Mouse (Mus musculus) E14TG2a.4 (cell line): ENCODE measurements around the gene Scrn3.

ENCODE experiments used
- H3K27me3 ChIP-seq: 2 replicates; pipeline ENCODE4 v1.6.1; 2014; ENCODE audit warnings: low read length, control low read depth; ENCODE audit not compliant: insufficient read depth
- H3K36me3 ChIP-seq: 2 replicates; pipeline ENCODE4 v1.6.1; 2014; ENCODE audit warnings: low read length, control low read depth; ENCODE audit not compliant: insufficient read depth
- H3K4me1 ChIP-seq: replicated peaks from 2 replicates; pipeline ENCODE4 v1.6.1; 2014; ENCODE audit warnings: low read depth, low read length, control low read depth
- H3K4me3 ChIP-seq: replicated peaks from 2 replicates; pipeline ENCODE4 v1.5.1; 2014; ENCODE audit warnings: mild to moderate bottlenecking, low read length
- H3K9me3 ChIP-seq: 2 replicates; pipeline ENCODE4 v1.6.1; 2014; ENCODE audit warnings: low read length, control low read depth
- CTCF ChIP-seq: conservative IDR thresholded peaks from 2 replicates; pipeline ENCODE4 v1.5.1; 2014; ENCODE audit warnings: low read length
- NANOG ChIP-seq: IDR thresholded peaks from 2 replicates; pipeline ENCODE4 v1.6.1; 2014; ENCODE audit warnings: borderline replicate concordance, low read length, mixed read lengths
- POU5F1 ChIP-seq: IDR thresholded peaks from 2 replicates; pipeline ENCODE4 v1.6.1; 2014; ENCODE audit warnings: low read length, borderline replicate concordance

The Scrn3 gene

GRCm38 (mm10) chr2:73319218-73319617 lies 6.8 kb downstream of the Scrn3 start:
- Histone ChIP-seq H3K27me3 (no peaks in the 10 kb centered on the region), H3K4me3 (no peak overlapping the region)
- TF ChIP-seq CTCF: no peak
- no peak for TF ChIP-seq POU5F1
- no peak for TF ChIP-seq NANOG

GRCm38 (mm10) chr2:73322991-73323390 lies 10.6 kb downstream of the Scrn3 start:
- Histone ChIP-seq H3K36me3 (peaks cover 13% of the 10 kb centered on the region), H3K4me1 (peaks cover 15% of the 10 kb centered on the region), H3K9me3 (no peaks in the 10 kb centered on the region), H3K4me3 (no peak overlapping the region), H3K27me3 (no peaks in the 10 kb centered on the region)
- TF ChIP-seq CTCF: no peak
- no peak for TF ChIP-seq POU5F1
- no peak for TF ChIP-seq NANOG

More at GRCm38 (mm10) chr2:73319218-73319617, 6.8 kb downstream of the Scrn3 start:
- H3K36me3 ChIP-seq: peaks cover 18% of the 10 kb centered on the region
- H3K9me3 ChIP-seq: no peaks in the 10 kb centered on the region
- H3K4me1 ChIP-seq: peaks cover 18% of the 10 kb centered on the region

GRCm38 (mm10) chr2:73325871-73326270 lies 13.5 kb downstream of the Scrn3 start:
- H3K4me3 ChIP-seq: no peak overlapping the region
- TF ChIP-seq CTCF (no peak), NANOG (no peak), POU5F1 (no peak)
- no peaks in the 10 kb centered on the region for H3K36me3 ChIP-seq
- no peaks in the 10 kb centered on the region for H3K9me3 ChIP-seq
- H3K4me1 ChIP-seq: peaks cover 11% of the 10 kb centered on the region
- H3K27me3 ChIP-seq: no peaks in the 10 kb centered on the region

- no peaks in the 10 kb centered on the region for H3K9me3 ChIP-seq
- no peaks in the 10 kb centered on the region for H3K36me3 ChIP-seq
- H3K27me3 ChIP-seq: no peaks in the 10 kb centered on the region
- H3K4me1 ChIP-seq: no peaks in the 10 kb centered on the region
- TF ChIP-seq NANOG: no peak
- TF ChIP-seq POU5F1: no peak
- TF ChIP-seq CTCF: no peak
- H3K4me3 ChIP-seq: no peak overlapping the region
Measured at GRCm38 (mm10) chr2:73335949-73336348, 23.5 kb downstream of the Scrn3 start.

- H3K36me3 ChIP-seq: no peaks in the 10 kb centered on the region
- H3K4me3 ChIP-seq: no peak overlapping the region
- no peaks in the 10 kb centered on the region for H3K4me1 ChIP-seq
- no peak for TF ChIP-seq NANOG
- no peak for TF ChIP-seq CTCF
- no peak for TF ChIP-seq POU5F1
- no peaks in the 10 kb centered on the region for H3K9me3 ChIP-seq
- H3K27me3 ChIP-seq: no peaks in the 10 kb centered on the region
Measured at GRCm38 (mm10) chr2:73338415-73338814, 26.0 kb downstream of the Scrn3 start.

- Histone ChIP-seq H3K27me3 (no peaks in the 10 kb centered on the region), H3K4me3 (no peak overlapping the region), H3K4me1 (peaks cover 3% of the 10 kb centered on the region; the same call in 1 of the 2 replicates), H3K36me3 (no peaks in the 10 kb centered on the region), H3K9me3 (no peaks in the 10 kb centered on the region)
- no peak for TF ChIP-seq NANOG
- no peak for TF ChIP-seq POU5F1
Measured at GRCm38 (mm10) chr2:73343701-73344100, 31.3 kb downstream of the Scrn3 start.

- Histone ChIP-seq H3K4me3 (no peak overlapping the region), H3K27me3 (no peaks in the 10 kb centered on the region), H3K9me3 (no peaks in the 10 kb centered on the region), H3K4me1 (peaks cover 3% of the 10 kb centered on the region; the same call in 1 of the 2 replicates), H3K36me3 (no peaks in the 10 kb centered on the region)
- TF ChIP-seq CTCF: no peak
- TF ChIP-seq NANOG: no peak
- TF ChIP-seq POU5F1: no peak
Measured at GRCm38 (mm10) chr2:73345204-73345603, 32.8 kb downstream of the Scrn3 start.

GRCm38 (mm10) chr2:73346345-73347086 lies 34.1 kb downstream of the Scrn3 start:
- Histone ChIP-seq H3K4me1 (peaks cover 3% of the 10 kb centered on the region; the same call in 1 of the 2 replicates), H3K36me3 (no peaks in the 10 kb centered on the region), H3K27me3 (no peaks in the 10 kb centered on the region), H3K9me3 (no peaks in the 10 kb centered on the region), H3K4me3 (no peak overlapping the region)
- TF ChIP-seq NANOG (no peak), POU5F1 (no peak), CTCF (no peak)

- no peaks in the 10 kb centered on the region for H3K36me3 ChIP-seq
- H3K27me3 ChIP-seq: no peaks in the 10 kb centered on the region
- TF ChIP-seq CTCF (no peak), POU5F1 (no peak), NANOG (no peak)
- no peak overlapping the region for H3K4me3 ChIP-seq
- H3K9me3 ChIP-seq: no peaks in the 10 kb centered on the region
- H3K4me1 ChIP-seq: peaks cover 3% of the 10 kb centered on the region; the same call in 1 of the 2 replicates
Measured at GRCm38 (mm10) chr2:73347136-73347535, 34.7 kb downstream of the Scrn3 start.
